Mouse (Mus musculus): Measurements from ENCODE around the gene Oscar. TPM values are rescaled to one million over a fixed set of nuclear protein-coding genes. Genes with fewer than 3 reads are reported as not detected.
A peak's percentile ranks its signal among the peaks of the same experiment; 100 is the strongest.

Oscar gene
- polyA plus RNA-seq, 1 experiment from 2014 or later = 1.0 TPM

Small RNA genes lying within 50 kb of the gene (microRNA-seq; reads per million reads assigned to microRNA genes)
- gene Gm25100 (ENCODE audit: borderline number of aligned reads) (not detected), gene Mir3572 (ENCODE audit: borderline number of aligned reads) (1.9 reads per million, percentile 5 among the genes with 10 or more reads in this experiment)

Other genes starting within 250 kb of the Oscar start
- 2.2 and 3.0 TPM in 2 replicates for gene Cacng8, start 225.5 kb downstream of the Oscar start, polyA plus RNA-seq (2015; fragmentation: Nextera tagmentation; extraction: Ambion mirVana)
- gene Cacng6, start 192.0 kb downstream of the Oscar start, polyA plus RNA-seq (2015; fragmentation: Nextera tagmentation; extraction: Ambion mirVana) = 5.1 and 7.3 TPM in 2 replicates
- 0.17 and 0.81 TPM in 2 replicates for gene Tarm1, start 113.5 kb downstream of the Oscar start, polyA plus RNA-seq (2015; fragmentation: Nextera tagmentation; extraction: Ambion mirVana)
- gene Ndufa3, start 1.2 kb upstream of the Oscar start, polyA plus RNA-seq (2015; fragmentation: Nextera tagmentation; extraction: Ambion mirVana) = 483 and 493 TPM in 2 replicates
- gene Tfpt, start 13.8 kb upstream of the Oscar start, polyA plus RNA-seq (2015; fragmentation: Nextera tagmentation; extraction: Ambion mirVana) = 27.1 and 28.3 TPM in 2 replicates
- gene Prpf31, start 13.8 kb upstream of the Oscar start, polyA plus RNA-seq (2015; fragmentation: Nextera tagmentation; extraction: Ambion mirVana) = 87.1 and 94.3 TPM in 2 replicates
- 59.0 and 65.3 TPM in 2 replicates for gene Cnot3, start 29.1 kb upstream of the Oscar start, polyA plus RNA-seq (2015; fragmentation: Nextera tagmentation; extraction: Ambion mirVana)
- 20.1 and 22.3 TPM in 2 replicates for gene Leng1, start 49.7 kb upstream of the Oscar start, polyA plus RNA-seq (2015; fragmentation: Nextera tagmentation; extraction: Ambion mirVana)
- 9.5 and 14.3 TPM in 2 replicates for gene Tmc4, start 61.4 kb upstream of the Oscar start, polyA plus RNA-seq (2015; fragmentation: Nextera tagmentation; extraction: Ambion mirVana)
- gene Tsen34, start 76.7 kb upstream of the Oscar start, polyA plus RNA-seq (2015; fragmentation: Nextera tagmentation; extraction: Ambion mirVana) = 275 and 298 TPM in 2 replicates
- gene Mboat7, start 77.4 kb upstream of the Oscar start, polyA plus RNA-seq (2015; fragmentation: Nextera tagmentation; extraction: Ambion mirVana) = 53.8 and 62.4 TPM in 2 replicates
- 1,464 and 1,578 TPM in 2 replicates for gene Rps9, start 87.8 kb upstream of the Oscar start, polyA plus RNA-seq (2015; fragmentation: Nextera tagmentation; extraction: Ambion mirVana)
- gene Pirb, start 104.2 kb upstream of the Oscar start, polyA plus RNA-seq (2015; fragmentation: Nextera tagmentation; extraction: Ambion mirVana) = 1.4 and 1.6 TPM in 2 replicates
- gene Gm15448, start 209.5 kb upstream of the Oscar start, polyA plus RNA-seq (2015; fragmentation: Nextera tagmentation; extraction: Ambion mirVana) = not detected in 2 replicates
- 0.41 and 0.52 TPM in 2 replicates for gene Pira2, start 228.9 kb upstream of the Oscar start, polyA plus RNA-seq (2015; fragmentation: Nextera tagmentation; extraction: Ambion mirVana)

Data from embryonic facial prominence, embryonic 15.5 days (tissue).